Mouse (Mus musculus) cerebellum, adult 9-10 months (tissue): ENCODE results near the gene Vmn2r27.

Experiments
- DNase-seq: peaks from one replicate; pipeline ENCODE4 v3.0.0; 2022

Vmn2r27 gene

GRCm38 (mm10) chr6:124231756-124232155, at the start of gene Vmn2r27:
TSS of gene Vmn2r27 (minus strand) at chr6:124231856.
- no peak for DNase-seq

- DNase-seq = no peak
Observed at GRCm38 (mm10) chr6:124278291-124278690, 46.6 kb upstream of the Vmn2r27 start.

GRCm38 (mm10) chr6:124277641-124278040, 46.0 kb upstream of the Vmn2r27 start:
- no peak for DNase-seq

GRCm38 (mm10) chr6:124273231-124273880, 41.7 kb upstream of the Vmn2r27 start:
- DNase-seq = no peak

GRCm38 (mm10) chr6:124262696-124263095, 31.0 kb upstream of the Vmn2r27 start:
- peak; percentile 41 for DNase-seq

- peak; percentile 17 for DNase-seq
Observed at GRCm38 (mm10) chr6:124260198-124260931, 28.7 kb upstream of the Vmn2r27 start.

GRCm38 (mm10) chr6:124255721-124256470, 24.2 kb upstream of the Vmn2r27 start:
- no peak for DNase-seq

GRCm38 (mm10) chr6:124202116-124202515, 29.5 kb downstream of the Vmn2r27 start:
- DNase-seq = no peak

- peak; percentile 56 for DNase-seq
Observed at GRCm38 (mm10) chr6:124168499-124169257, 63.0 kb downstream of the Vmn2r27 start.

GRCm38 (mm10) chr6:124166596-124166995, 65.1 kb downstream of the Vmn2r27 start:
- no peak for DNase-seq

GRCm38 (mm10) chr6:124149808-124150207, 81.8 kb downstream of the Vmn2r27 start:
- DNase-seq = no peak
